Mouse (Mus musculus): ENCODE measurements at regions not wholly inside any gene's neighbourhood (a gene's known extent, or its start where the extent isn't known, plus 50 kb on each side); places are given as distances from the start of the nearest gene placed in this dataset.

DNA sequence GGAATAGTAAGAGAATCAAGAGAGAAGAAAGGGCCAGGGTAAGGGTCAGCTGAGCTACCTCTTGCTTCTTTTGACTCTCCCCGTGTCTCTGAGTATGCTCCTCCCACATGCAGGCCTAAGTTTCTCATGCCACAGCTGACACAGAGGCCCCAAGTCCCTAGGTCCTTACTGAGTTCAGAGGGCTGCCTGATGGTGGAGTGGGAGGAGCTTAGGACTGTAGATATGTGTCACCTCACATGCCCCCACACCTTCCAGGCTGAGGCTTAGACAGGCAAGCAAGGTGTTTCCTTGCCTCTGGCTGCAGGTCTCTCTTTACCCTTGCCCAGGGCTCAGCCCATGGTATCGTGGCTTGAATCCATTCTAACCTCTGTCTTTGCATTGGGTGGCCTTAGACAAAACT, 131.8 kb upstream of the Ccnd1 start:
- TF ChIP-seq CTCF (IDR thresholded peaks at IDR 0.05; ENCODE audit: extremely low read depth, insufficient read depth, insufficient read length, insufficient replicate concordance) (no peak), POLR2A (IDR thresholded peaks at IDR 0.05; ENCODE audit: low read depth, low read length) (no peak)
